In the genomic region with DNA sequence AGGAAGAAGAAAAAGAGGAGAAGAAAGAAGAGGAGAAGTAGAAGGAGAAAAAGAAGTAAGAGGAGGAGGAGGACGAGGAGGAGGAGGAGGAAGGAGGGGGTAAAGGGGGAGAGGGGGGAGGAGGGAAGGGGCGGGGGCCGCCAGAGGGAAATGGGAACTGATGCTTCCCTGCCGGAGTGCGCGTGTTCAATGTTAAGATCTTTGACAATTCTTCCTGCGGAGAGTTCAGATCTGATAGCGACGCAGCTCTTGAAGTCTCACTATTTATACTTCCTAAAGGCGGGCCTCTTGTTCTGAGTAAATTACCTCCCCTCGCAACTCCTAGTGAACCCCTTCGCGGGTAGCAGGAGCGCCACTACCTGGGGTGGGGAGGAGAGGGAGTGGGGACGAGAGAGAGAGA, we compare ENCODE assay signal across 8 mouse cellular contexts. TPM values are rescaled to one million over a fixed set of nuclear protein-coding genes. Genes with fewer than 3 reads are reported as not detected.
DNase-seq lines count a peak whose midpoint lies in the region; ATAC-seq and TF ChIP-seq lines count a peak whose summit lies in the region.

TSS of gene Shox2 (minus strand) at position 66 of the 400 bp plus-strand sequence.

- H3K36me3 ChIP-seq in hindbrain, embryonic 13.5 days: no peaks in the 10 kb centered on the region
- H3K36me3 ChIP-seq in midbrain, embryonic 12.5 days: no peaks in the 10 kb centered on the region

- H3K27me3 ChIP-seq in hindbrain, embryonic 13.5 days: peaks cover 73% of the 10 kb centered on the region
- peaks cover 54% of the 10 kb centered on the region for H3K27me3 ChIP-seq in midbrain, embryonic 12.5 days

- intact Hi-C loops in left cerebral cortex, postnatal 25 days (cut with DNase I): loop anchor here (5.0 kb wide), 1 partner anchor 569 kb away; no protein-coding TSS in a partner anchor

- H3K9ac ChIP-seq in hindbrain, embryonic 13.5 days: peak within 1 kb of the TSS; percentile 71
- peak within 1 kb of the TSS; percentile 79 for H3K9ac ChIP-seq in midbrain, embryonic 12.5 days (replicated peaks)

- no peaks in the 10 kb centered on the region for H3K9me3 ChIP-seq in hindbrain, embryonic 13.5 days
- no peaks in the 10 kb centered on the region for H3K9me3 ChIP-seq in midbrain, embryonic 12.5 days

- TF ChIP-seq CTCF in layer of hippocampus, adult 2 months (conservative IDR thresholded peaks at IDR 0.05): no peak

- WGBS in hindbrain, embryonic 13.5 days: 1% methylated on average over 14 of the region's 15 CpGs
- 0% methylated on average over 13 of the region's 15 CpGs for WGBS in midbrain, embryonic 12.5 days

- H3K27ac ChIP-seq in layer of hippocampus, adult 2 months: no peak within 1 kb of the TSS
- H3K27ac ChIP-seq in hindbrain, embryonic 13.5 days: peak within 1 kb of the TSS; percentile 86
- peak within 1 kb of the TSS; percentile 91 for H3K27ac ChIP-seq in midbrain, embryonic 12.5 days (replicated peaks)

- H3K4me1 ChIP-seq in hindbrain, embryonic 13.5 days (replicated peaks): peaks cover 31% of the 10 kb centered on the region
- peaks cover 34% of the 10 kb centered on the region for H3K4me1 ChIP-seq in midbrain, embryonic 12.5 days

- ATAC-seq in hindbrain, embryonic 13.5 days (ENCODE audit: low FRiP score): no peak
- ATAC-seq in midbrain, embryonic 12.5 days (ENCODE audit: low FRiP score, low read depth): peak; percentile 5

- DNase-seq in layer of hippocampus, adult 2 months (ENCODE audit: low spot score in 2 of 2): no peak
- DNase-seq in layer of hippocampus, adult 18-20 months (ENCODE audit: low spot score in 2 of 2): no peak
- DNase-seq in adipocyte (ENCODE audit: low spot score): peak; percentile 50
- no peak for DNase-seq in right cerebral cortex, adult 2 months (ENCODE audit: low spot score in 2 of 2)
- DNase-seq in spleen, postnatal 10 days (ENCODE audit: low spot score in 2 of 2): no peak
- DNase-seq in left cerebral cortex, postnatal 25 days (ENCODE audit: low spot score in 2 of 2): no peak

- peak within 1 kb of the TSS; percentile 24 for H3K4me3 ChIP-seq in layer of hippocampus, adult 2 months
- peak within 1 kb of the TSS; percentile 46 for H3K4me3 ChIP-seq in hindbrain, embryonic 13.5 days
- peak within 1 kb of the TSS; percentile 56 for H3K4me3 ChIP-seq in midbrain, embryonic 12.5 days

- peak within 1 kb of the TSS; percentile 60 for H3K4me2 ChIP-seq in hindbrain, embryonic 13.5 days
- peak within 1 kb of the TSS; percentile 58 for H3K4me2 ChIP-seq in midbrain, embryonic 12.5 days (replicated peaks)

RNA-seq across cellular contexts. Expression of gene Shox2, which starts in this region (rescaled TPM):
- under 1 TPM in 1 of 2 experiments, not detected in 1; 0.87 TPM for total RNA-seq in layer of hippocampus, adult 2 months (2021)
- under 1 TPM; 0.20 to 0.94 TPM for total RNA-seq in layer of hippocampus, adult 18-20 months (2021)
- polyA plus RNA-seq in hindbrain, embryonic 13.5 days (2015; fragmentation: Nextera tagmentation; extraction: Ambion mirVana): 33.9 and 48.7 TPM in 2 replicates
- 97.5 and 111 TPM in 2 replicates for polyA plus RNA-seq in midbrain, embryonic 12.5 days (2016; fragmentation: Nextera tagmentation; extraction: Ambion mirVana)
- under 1 TPM in 1 of 2 experiments, not detected in 1; 0.73 TPM for total RNA-seq in left cerebral cortex, postnatal 25 days (2021)
